Mouse (Mus musculus): ENCODE measurements around the gene 2510009E07Rik. TPM values are rescaled to one million over a fixed set of nuclear protein-coding genes. Genes with fewer than 3 reads are reported as not detected.

2510009E07Rik gene
- 22.0 and 24.5 TPM in 2 replicates for polyA plus RNA-seq (2015; fragmentation: Nextera tagmentation; extraction: Ambion mirVana)

- ATAC-seq (replicated peaks; ENCODE audit: insufficient number of reproducible peaks, insufficient read depth, low FRiP score, low read depth), result peak; percentile 93
- under 1% methylated on average over 60 of the region's 61 CpGs for WGBS
- Histone ChIP-seq H3K4me1 (replicated peaks) (peaks cover 31% of the 10 kb centered on the region), H3K4me2 (peak within 1 kb of the TSS; percentile 99), H3K4me3 (peak within 1 kb of the TSS; percentile 93), H3K9ac (peak within 1 kb of the TSS; percentile 94), H3K27ac (peak within 1 kb of the TSS; percentile 97), H3K27me3 (no peaks in the 10 kb centered on the region), H3K36me3 (no peaks in the 10 kb centered on the region), H3K9me3 (replicated peaks) (no peaks in the 10 kb centered on the region)
Observed at GRCm38 (mm10) chr16:21694463-21695241, at the start of gene 2510009E07Rik. 2510009E07Rik (minus strand) TSS chr16:21694665.

GRCm38 (mm10) chr16:21743401-21743800 is 48.9 kb upstream of the 2510009E07Rik start:
- Histone ChIP-seq H3K4me2 (no peak overlapping the region), H3K4me3 (no peak overlapping the region), H3K27ac (no peak overlapping the region), H3K4me1 (replicated peaks) (peaks cover 8% of the 10 kb centered on the region), H3K9me3 (replicated peaks) (no peaks in the 10 kb centered on the region), H3K27me3 (no peaks in the 10 kb centered on the region), H3K36me3 (no peaks in the 10 kb centered on the region), H3K9ac (no peak overlapping the region)
- WGBS, result 78% methylated on average over 6 of the region's 6 CpGs
- ATAC-seq (replicated peaks; ENCODE audit: insufficient number of reproducible peaks, insufficient read depth, low FRiP score, low read depth), result no peak

GRCm38 (mm10) chr16:21742898-21743297 is 48.4 kb upstream of the 2510009E07Rik start:
- ATAC-seq (replicated peaks; ENCODE audit: insufficient number of reproducible peaks, insufficient read depth, low FRiP score, low read depth), result no peak
- no peaks in the 10 kb centered on the region for H3K9me3 ChIP-seq (replicated peaks)

DNA sequence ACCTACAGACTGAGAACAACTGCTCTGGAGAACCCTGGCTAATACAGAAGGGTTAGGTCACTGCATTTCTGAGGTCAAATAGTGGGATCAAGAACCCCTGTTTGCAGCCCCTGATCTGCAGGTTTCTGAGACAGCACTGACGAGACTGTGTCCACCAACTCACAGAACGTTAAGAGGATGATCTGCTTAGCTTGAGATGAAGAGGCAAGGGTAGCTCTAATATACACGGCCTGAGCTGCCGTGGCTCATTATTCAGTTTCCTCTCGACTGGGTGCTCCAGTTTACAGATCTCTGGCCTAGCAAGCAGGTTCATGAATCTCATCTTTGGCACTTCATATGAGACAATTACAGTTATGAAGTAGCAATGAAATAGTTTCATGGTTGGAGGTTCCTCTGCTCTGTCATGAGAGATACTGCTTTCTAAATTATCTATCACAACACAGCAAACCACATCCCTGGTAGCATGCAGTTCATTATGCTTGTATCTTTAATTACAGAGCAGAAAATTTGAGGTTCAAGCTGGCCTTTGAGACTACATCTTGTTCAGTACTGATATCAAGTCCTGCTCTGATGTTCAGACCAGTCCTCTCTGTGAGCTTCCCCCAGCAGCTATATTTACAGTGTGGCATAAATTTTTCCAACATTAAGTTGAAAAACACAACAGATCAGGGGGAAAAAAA is 47.9 kb upstream of the 2510009E07Rik start:
- no peak for ATAC-seq (replicated peaks; ENCODE audit: insufficient number of reproducible peaks, insufficient read depth, low FRiP score, low read depth)
- Histone ChIP-seq H3K4me1 (replicated peaks) (peaks cover 8% of the 10 kb centered on the region), H3K36me3 (no peaks in the 10 kb centered on the region), H3K27ac (no peak overlapping the region), H3K9ac (no peak overlapping the region), H3K4me3 (no peak overlapping the region), H3K4me2 (no peak overlapping the region), H3K9me3 (replicated peaks) (no peaks in the 10 kb centered on the region), H3K27me3 (no peaks in the 10 kb centered on the region)
- 79% methylated on average over 5 of the region's 5 CpGs for WGBS

More at GRCm38 (mm10) chr16:21742898-21743297, 48.4 kb upstream of the 2510009E07Rik start:
- 92% methylated on average over 5 of the region's 5 CpGs for WGBS
- Histone ChIP-seq H3K36me3 (no peaks in the 10 kb centered on the region), H3K4me3 (no peak overlapping the region), H3K4me2 (no peak overlapping the region), H3K27ac (no peak overlapping the region), H3K4me1 (replicated peaks) (peaks cover 8% of the 10 kb centered on the region), H3K9ac (no peak overlapping the region), H3K27me3 (no peaks in the 10 kb centered on the region)

DNA sequence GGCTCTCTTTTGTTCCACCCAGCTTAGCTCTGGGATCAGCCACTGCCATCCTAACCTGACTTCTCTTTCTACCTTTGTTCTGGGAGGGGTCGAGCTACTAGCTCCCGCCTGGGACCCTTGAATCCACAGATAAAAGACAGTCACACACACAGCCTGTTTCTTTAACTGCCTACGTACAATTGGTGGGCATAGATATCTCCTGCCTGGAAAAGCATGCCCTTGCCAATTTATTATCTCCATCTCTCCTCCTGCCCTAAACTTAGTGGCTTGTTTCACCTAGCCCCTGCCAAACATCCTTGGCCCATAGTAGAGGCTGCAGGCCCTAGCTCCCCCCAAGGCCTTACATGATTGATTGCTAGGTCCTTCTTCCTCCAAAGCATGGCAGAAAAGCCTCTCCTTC is 47.1 kb upstream of the 2510009E07Rik start:
- Histone ChIP-seq H3K27ac (no peak overlapping the region), H3K9me3 (replicated peaks) (no peaks in the 10 kb centered on the region), H3K4me3 (no peak overlapping the region), H3K9ac (no peak overlapping the region), H3K4me1 (replicated peaks) (peaks cover 8% of the 10 kb centered on the region), H3K27me3 (no peaks in the 10 kb centered on the region), H3K4me2 (no peak overlapping the region), H3K36me3 (no peaks in the 10 kb centered on the region)
- WGBS, result 67% methylated on average over 3 of the region's 3 CpGs
- ATAC-seq (replicated peaks; ENCODE audit: insufficient number of reproducible peaks, insufficient read depth, low FRiP score, low read depth), result no peak

DNA sequence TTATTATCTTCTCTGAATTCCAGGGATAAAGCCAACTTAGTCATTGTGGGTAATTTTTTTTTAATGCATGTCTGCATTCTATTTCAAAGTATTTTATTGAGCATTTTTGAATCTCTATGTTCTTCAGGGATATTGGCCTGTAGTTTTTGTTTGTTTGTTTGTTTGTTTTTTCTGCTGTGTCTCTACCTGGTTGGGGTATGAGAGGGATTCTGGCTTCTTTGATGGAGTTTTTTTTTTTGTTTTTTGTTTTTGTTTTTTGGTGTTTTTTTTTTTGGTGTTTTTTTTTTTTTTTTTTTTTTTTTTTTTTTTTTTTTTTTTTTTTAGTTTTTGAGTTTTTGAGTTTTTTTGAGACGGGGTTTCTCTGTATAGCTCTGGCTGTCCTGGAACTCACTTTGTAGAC is 41.2 kb upstream of the 2510009E07Rik start:
- Histone ChIP-seq H3K4me2 (no peak overlapping the region), H3K36me3 (no peaks in the 10 kb centered on the region), H3K27me3 (no peaks in the 10 kb centered on the region), H3K27ac (no peak overlapping the region), H3K4me3 (no peak overlapping the region), H3K4me1 (replicated peaks) (no peaks in the 10 kb centered on the region), H3K9me3 (replicated peaks) (no peaks in the 10 kb centered on the region), H3K9ac (no peak overlapping the region)
- 92% methylated on average over 1 of the region's 1 CpGs for WGBS
- ATAC-seq (replicated peaks; ENCODE audit: insufficient number of reproducible peaks, insufficient read depth, low FRiP score, low read depth), result no peak

DNA sequence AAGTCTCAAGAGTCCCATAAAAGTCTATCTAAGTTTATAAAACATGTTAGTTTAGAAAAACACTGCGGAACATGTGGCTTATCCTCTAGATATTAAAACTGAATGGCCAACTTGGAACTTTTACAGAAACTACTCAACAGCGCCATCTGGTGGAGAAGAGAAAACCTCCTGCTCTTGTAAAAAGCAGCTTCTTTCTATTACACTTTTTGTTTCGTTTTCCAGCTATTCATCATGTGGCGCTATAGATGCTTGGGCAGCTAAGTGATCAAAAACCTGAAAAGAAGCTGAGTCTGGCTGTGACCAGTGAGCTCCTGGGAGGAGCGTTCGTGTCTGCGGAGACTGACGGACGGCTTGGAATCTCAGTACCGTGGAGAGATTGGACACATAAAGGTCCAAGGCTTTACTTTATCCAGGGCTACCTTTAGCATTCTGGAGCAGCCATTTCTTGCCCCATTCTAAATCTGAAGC is 33.5 kb upstream of the 2510009E07Rik start:
- WGBS, result 43% methylated on average over 10 of the region's 10 CpGs
- Histone ChIP-seq H3K27ac (no peak overlapping the region), H3K4me1 (replicated peaks) (peaks cover 2% of the 10 kb centered on the region; the same call in 1 of the 2 replicates), H3K4me2 (peak overlapping the region; percentile 58), H3K9me3 (replicated peaks) (no peaks in the 10 kb centered on the region), H3K36me3 (no peaks in the 10 kb centered on the region), H3K27me3 (no peaks in the 10 kb centered on the region), H3K4me3 (peak overlapping the region; percentile 45), H3K9ac (0 out of 2 replicates have a peak overlapping the region, but pooled peaks have one; percentile 36)
- no peak for ATAC-seq (replicated peaks; ENCODE audit: insufficient number of reproducible peaks, insufficient read depth, low FRiP score, low read depth)

- ATAC-seq (replicated peaks; ENCODE audit: insufficient number of reproducible peaks, insufficient read depth, low FRiP score, low read depth), result no peak
- 84% methylated on average over 3 of the region's 3 CpGs for WGBS
Observed at GRCm38 (mm10) chr16:21727421-21727820, 33.0 kb upstream of the 2510009E07Rik start.

DNA sequence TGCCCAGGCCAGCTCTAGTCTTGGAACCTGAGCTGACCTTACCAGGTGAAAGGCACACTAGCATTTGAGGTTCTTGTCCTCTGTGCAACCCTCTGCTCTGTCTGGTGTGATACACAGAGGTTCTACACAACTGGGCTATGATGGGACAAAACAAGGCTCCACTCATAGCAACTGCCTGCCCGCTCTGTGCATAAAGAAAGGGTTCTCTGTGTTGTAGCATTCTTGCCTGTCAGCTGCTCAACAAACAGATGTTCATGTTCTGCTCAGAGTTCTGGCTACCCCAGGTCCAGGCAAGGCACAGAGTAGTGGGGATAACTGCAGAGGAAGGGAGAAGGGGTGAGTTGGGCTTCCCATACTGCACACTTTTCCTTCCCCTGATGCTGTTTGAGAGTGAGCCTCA is 29.8 kb upstream of the 2510009E07Rik start:
- no peak for ATAC-seq (replicated peaks; ENCODE audit: insufficient number of reproducible peaks, insufficient read depth, low FRiP score, low read depth)
- 82% methylated on average over 1 of the region's 1 CpGs for WGBS
- peaks cover 2% of the 10 kb centered on the region; the same call in 1 of the 2 replicates for H3K4me1 ChIP-seq (replicated peaks)

More at GRCm38 (mm10) chr16:21727421-21727820, 33.0 kb upstream of the 2510009E07Rik start:
- Histone ChIP-seq H3K4me2 (no peak overlapping the region), H3K27ac (no peak overlapping the region), H3K9ac (no peak overlapping the region), H3K27me3 (no peaks in the 10 kb centered on the region), H3K36me3 (no peaks in the 10 kb centered on the region), H3K9me3 (replicated peaks) (no peaks in the 10 kb centered on the region), H3K4me3 (no peak overlapping the region), H3K4me1 (replicated peaks) (peaks cover 2% of the 10 kb centered on the region; the same call in 1 of the 2 replicates)

GRCm38 (mm10) chr16:21719770-21720169 is 25.3 kb upstream of the 2510009E07Rik start:
- Histone ChIP-seq H3K9me3 (replicated peaks) (no peaks in the 10 kb centered on the region), H3K27me3 (no peaks in the 10 kb centered on the region), H3K4me3 (no peak overlapping the region), H3K4me1 (replicated peaks) (no peaks in the 10 kb centered on the region), H3K9ac (no peak overlapping the region), H3K27ac (no peak overlapping the region), H3K36me3 (no peaks in the 10 kb centered on the region), H3K4me2 (no peak overlapping the region)
- ATAC-seq (replicated peaks; ENCODE audit: insufficient number of reproducible peaks, insufficient read depth, low FRiP score, low read depth), result no peak
- WGBS, result 74% methylated on average over 7 of the region's 7 CpGs

More for the DNA sequence above, 29.8 kb upstream of the 2510009E07Rik start:
- Histone ChIP-seq H3K27me3 (no peaks in the 10 kb centered on the region), H3K27ac (no peak overlapping the region), H3K4me3 (no peak overlapping the region), H3K9me3 (replicated peaks) (no peaks in the 10 kb centered on the region), H3K9ac (no peak overlapping the region), H3K36me3 (no peaks in the 10 kb centered on the region), H3K4me2 (no peak overlapping the region)

DNA sequence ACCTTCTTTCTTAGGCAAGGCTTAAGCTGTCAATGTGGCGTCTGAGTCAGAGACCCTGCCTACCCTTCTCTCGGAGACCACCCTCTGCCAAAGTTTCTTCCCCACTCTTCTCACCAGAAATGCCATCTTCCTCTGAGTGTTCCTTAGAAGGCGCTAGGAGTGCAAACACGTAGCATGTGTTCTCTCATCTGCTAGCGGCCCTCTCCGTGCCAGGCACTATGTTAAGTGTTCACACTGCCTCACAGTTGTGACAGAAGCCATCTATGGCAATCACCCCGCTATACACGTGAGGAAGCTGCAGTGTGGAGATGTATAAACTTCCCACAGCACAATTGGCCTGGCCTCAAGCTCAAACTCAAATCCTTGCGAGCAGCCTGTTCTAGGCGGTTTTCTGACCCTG is 20.1 kb upstream of the 2510009E07Rik start:
- no peak overlapping the region for H3K9ac ChIP-seq
- no peak for ATAC-seq (replicated peaks; ENCODE audit: insufficient number of reproducible peaks, insufficient read depth, low FRiP score, low read depth)
- no peak overlapping the region for H3K27ac ChIP-seq
- no peaks in the 10 kb centered on the region for H3K9me3 ChIP-seq (replicated peaks)
- H3K4me1 ChIP-seq (replicated peaks), result peaks cover 5% of the 10 kb centered on the region; the same call in 1 of the 2 replicates
- H3K4me3 ChIP-seq, result no peak overlapping the region
- no peak overlapping the region for H3K4me2 ChIP-seq
- 74% methylated on average over 10 of the region's 10 CpGs for WGBS
- no peaks in the 10 kb centered on the region for H3K36me3 ChIP-seq
- no peaks in the 10 kb centered on the region for H3K27me3 ChIP-seq

All from heart, embryonic 15.5 days (tissue).